Mouse (Mus musculus): ENCODE results near the gene Flad1. TPM values are rescaled to one million over a fixed set of nuclear protein-coding genes. Genes with fewer than 3 reads are reported as not detected.
A peak's percentile ranks its signal among the peaks of the same experiment; 100 is the strongest.

Flad1 gene
- polyA plus RNA-seq, 2 experiments: 26.8 to 32.8 TPM

GRCm38 (mm10) chr3:89419981-89420380 is 8.3 kb upstream of the Flad1 start:
- H3K4me3 ChIP-seq (replicated peaks; ENCODE audit: low read length): peak overlapping the region; percentile 61
- peaks cover 31% of the 10 kb centered on the region for H3K4me1 ChIP-seq (ENCODE audit: control insufficient read depth, insufficient read depth, low read length)

GRCm38 (mm10) chr3:89419571-89419970 is 7.9 kb upstream of the Flad1 start:
- H3K4me3 ChIP-seq (replicated peaks; ENCODE audit: low read length): peak overlapping the region; percentile 61
- no peaks in the 10 kb centered on the region for H3K9me3 ChIP-seq (ENCODE audit: control insufficient read depth, low read length)
- peaks cover 37% of the 10 kb centered on the region for H3K36me3 ChIP-seq (ENCODE audit: control insufficient read depth, insufficient read depth, low read length)
- no peak for TF ChIP-seq POLR2A (IDR thresholded peaks at IDR 0.05; ENCODE audit: borderline replicate concordance, extremely low read depth, insufficient read depth, insufficient read length)
- WGBS: under 1% methylated on average over 9 of the region's 9 CpGs
- H3K27me3 ChIP-seq (ENCODE audit: control insufficient read depth, insufficient read depth, low read length): no peaks in the 10 kb centered on the region
- peaks cover 31% of the 10 kb centered on the region for H3K4me1 ChIP-seq (ENCODE audit: control insufficient read depth, insufficient read depth, low read length)
- H3K9ac ChIP-seq (ENCODE audit: low read depth, low read length, severe bottlenecking): peak overlapping the region; percentile 51
- DNase-seq (ENCODE audit: low spot score) (peak; percentile 81), ATAC-seq (ENCODE audit: low FRiP score, low read depth) (no peak)
- H3K27ac ChIP-seq (replicated peaks; ENCODE audit: low read depth, low read length): peak overlapping the region; percentile 90
- H3K4me2 ChIP-seq (replicated peaks; ENCODE audit: low read depth, low read length, severe bottlenecking): peak overlapping the region; percentile 66

More at GRCm38 (mm10) chr3:89419981-89420380, 8.3 kb upstream of the Flad1 start:
- H3K27me3 ChIP-seq (ENCODE audit: control insufficient read depth, insufficient read depth, low read length): no peaks in the 10 kb centered on the region
- peaks cover 37% of the 10 kb centered on the region for H3K36me3 ChIP-seq (ENCODE audit: control insufficient read depth, insufficient read depth, low read length)
- no peak for TF ChIP-seq POLR2A (IDR thresholded peaks at IDR 0.05; ENCODE audit: borderline replicate concordance, extremely low read depth, insufficient read depth, insufficient read length)
- DNase-seq (ENCODE audit: low spot score): no peak
- H3K9ac ChIP-seq (ENCODE audit: low read depth, low read length, severe bottlenecking): peak overlapping the region; percentile 51
- peak overlapping the region; percentile 90 for H3K27ac ChIP-seq (replicated peaks; ENCODE audit: low read depth, low read length)
- H3K4me2 ChIP-seq (replicated peaks; ENCODE audit: low read depth, low read length, severe bottlenecking): peak overlapping the region; percentile 66
- no peaks in the 10 kb centered on the region for H3K9me3 ChIP-seq (ENCODE audit: control insufficient read depth, low read length)
- 10% methylated on average over 3 of the region's 3 CpGs for WGBS
- no peak for ATAC-seq (ENCODE audit: low FRiP score, low read depth)

GRCm38 (mm10) chr3:89418861-89419250 is 7.2 kb upstream of the Flad1 start:
- Histone ChIP-seq H3K27me3 (ENCODE audit: control insufficient read depth, insufficient read depth, low read length) (no peaks in the 10 kb centered on the region), H3K36me3 (ENCODE audit: control insufficient read depth, insufficient read depth, low read length) (peaks cover 37% of the 10 kb centered on the region), H3K9me3 (ENCODE audit: control insufficient read depth, low read length) (no peaks in the 10 kb centered on the region), H3K4me2 (replicated peaks; ENCODE audit: low read depth, low read length, severe bottlenecking) (peak overlapping the region; percentile 66), H3K4me3 (replicated peaks; ENCODE audit: low read length) (peak overlapping the region; percentile 61), H3K27ac (replicated peaks; ENCODE audit: low read depth, low read length) (peak overlapping the region; percentile 90), H3K9ac (ENCODE audit: low read depth, low read length, severe bottlenecking) (peak overlapping the region; percentile 51), H3K4me1 (ENCODE audit: control insufficient read depth, insufficient read depth, low read length) (peaks cover 31% of the 10 kb centered on the region)
- 0 out of 2 replicates have a peak, but pooled peaks have one; percentile 6 for TF ChIP-seq POLR2A (IDR thresholded peaks at IDR 0.05; ENCODE audit: borderline replicate concordance, extremely low read depth, insufficient read depth, insufficient read length)
- DNase-seq (ENCODE audit: low spot score) (peak; percentile 75), ATAC-seq (ENCODE audit: low FRiP score, low read depth) (peak; percentile 6; the same call in 1 of the 2 replicates)
- under 1% methylated on average over 16 of the region's 16 CpGs for WGBS

GRCm38 (mm10) chr3:89418170-89418860 is 6.6 kb upstream of the Flad1 start, which contains the start of the genes Cks1b and Shc1:
Cks1b (minus strand) TSS chr3:89418383.
Shc1 (plus strand) TSS chr3:89418443.
- TF ChIP-seq POLR2A (IDR thresholded peaks at IDR 0.05; ENCODE audit: borderline replicate concordance, extremely low read depth, insufficient read depth, insufficient read length): no peak

GRCm38 (mm10) chr3:89417840-89418169 is 6.1 kb upstream of the Flad1 start:
- H3K27ac ChIP-seq (replicated peaks; ENCODE audit: low read depth, low read length): peak overlapping the region; percentile 88
- peaks cover 33% of the 10 kb centered on the region for H3K36me3 ChIP-seq (ENCODE audit: control insufficient read depth, insufficient read depth, low read length)
- no peaks in the 10 kb centered on the region for H3K9me3 ChIP-seq (ENCODE audit: control insufficient read depth, low read length)
- ATAC-seq (ENCODE audit: low FRiP score, low read depth) (peak; percentile 45), DNase-seq (ENCODE audit: low spot score) (peak; percentile 86)
- peak overlapping the region; percentile 64 for H3K9ac ChIP-seq (ENCODE audit: low read depth, low read length, severe bottlenecking)
- H3K4me2 ChIP-seq (replicated peaks; ENCODE audit: low read depth, low read length, severe bottlenecking): peak overlapping the region; percentile 84
- 0% methylated on average over 20 of the region's 20 CpGs for WGBS
- H3K4me3 ChIP-seq (replicated peaks; ENCODE audit: low read length): peak overlapping the region; percentile 61
- H3K4me1 ChIP-seq (ENCODE audit: control insufficient read depth, insufficient read depth, low read length): peaks cover 25% of the 10 kb centered on the region
- no peak for TF ChIP-seq POLR2A (IDR thresholded peaks at IDR 0.05; ENCODE audit: borderline replicate concordance, extremely low read depth, insufficient read depth, insufficient read length)
- no peaks in the 10 kb centered on the region for H3K27me3 ChIP-seq (ENCODE audit: control insufficient read depth, insufficient read depth, low read length)

More at GRCm38 (mm10) chr3:89418170-89418860, 6.6 kb upstream of the Flad1 start, which contains the start of the genes Cks1b and Shc1:
- peaks cover 34% of the 10 kb centered on the region for H3K36me3 ChIP-seq (ENCODE audit: control insufficient read depth, insufficient read depth, low read length)
- H3K4me2 ChIP-seq (replicated peaks; ENCODE audit: low read depth, low read length, severe bottlenecking): peak within 1 kb of the TSS; percentile 84
- peak within 1 kb of the TSS; percentile 90 for H3K27ac ChIP-seq (replicated peaks; ENCODE audit: low read depth, low read length)
- DNase-seq (ENCODE audit: low spot score): peak; percentile 99
- ATAC-seq (ENCODE audit: low FRiP score, low read depth): peak; percentile 95
- H3K27me3 ChIP-seq (ENCODE audit: control insufficient read depth, insufficient read depth, low read length): no peaks in the 10 kb centered on the region
- H3K4me3 ChIP-seq (replicated peaks; ENCODE audit: low read length): peak within 1 kb of the TSS; percentile 61
- WGBS: under 1% methylated on average over 39 of the region's 39 CpGs
- H3K9me3 ChIP-seq (ENCODE audit: control insufficient read depth, low read length): no peaks in the 10 kb centered on the region
- peaks cover 28% of the 10 kb centered on the region for H3K4me1 ChIP-seq (ENCODE audit: control insufficient read depth, insufficient read depth, low read length)
- peak within 1 kb of the TSS; percentile 64 for H3K9ac ChIP-seq (ENCODE audit: low read depth, low read length, severe bottlenecking)
